In the genomic region with DNA sequence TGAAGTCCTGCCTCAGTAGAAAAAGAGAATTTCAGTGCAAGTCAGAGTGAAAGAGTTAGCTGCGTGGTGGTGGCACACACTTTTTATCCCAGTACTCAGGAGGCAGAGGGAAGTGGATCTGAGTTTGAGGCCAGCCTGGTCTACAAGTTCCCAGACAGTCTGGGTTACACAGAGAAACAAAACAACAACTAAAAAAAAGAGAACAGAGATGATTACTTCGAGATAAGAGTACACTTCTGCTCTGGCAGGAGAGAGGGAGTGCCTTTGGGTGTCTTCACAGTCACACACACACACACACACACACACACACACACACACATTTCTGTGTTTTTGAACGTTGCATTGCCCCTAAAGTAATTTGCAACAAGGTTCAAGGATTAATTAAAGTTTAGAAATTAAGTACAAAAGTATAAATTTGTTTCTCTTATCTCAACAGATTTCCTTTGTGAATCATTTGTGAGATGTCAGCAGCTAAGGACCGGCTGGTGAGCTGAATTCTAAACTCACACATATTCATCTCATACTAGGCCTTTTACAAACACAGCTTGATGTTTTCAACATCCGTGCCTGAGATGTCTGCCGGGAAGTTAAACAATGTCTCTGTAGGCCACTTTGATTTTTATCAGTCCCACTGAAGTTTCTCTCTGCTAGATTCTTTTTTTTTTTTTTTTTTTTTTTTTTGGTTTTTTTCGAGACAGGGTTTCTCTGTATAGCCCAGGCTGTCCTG, we compare ENCODE assay signal across 22 mouse cellular contexts. TPM values are rescaled to one million over a fixed set of nuclear protein-coding genes. Genes with fewer than 3 reads are reported as not detected.
DNase-seq lines count a peak whose midpoint lies in the region; ATAC-seq and TF ChIP-seq lines count a peak whose summit lies in the region.
"Had no signal": no experiment of that assay in that cellular context is flagged by ENCODE, and none has a peak within 500 bp of the region (broad histone marks: within the 10 kb centered on the region; RNA-seq: fewer than 3 reads in every experiment).

No protein-coding gene starts in this region.

- H3K27me3 ChIP-seq in hindbrain, embryonic 10.5 days (ENCODE audit: insufficient read depth, poor library complexity, severe bottlenecking): no peaks in the 10 kb centered on the region
- H3K27me3 ChIP-seq: embryonic facial prominence, embryonic 13.5 days; kidney, embryonic 15.5 days; liver, embryonic 12.5 days; neural tube, embryonic 12.5 days had no signal

- peak; percentile 26; the same call in 1 of the 2 replicates for ATAC-seq in megakaryocyte progenitor cell, adult 5-6 weeks (replicated peaks; ENCODE audit: poor library complexity)
- ATAC-seq: forebrain, postnatal 0 days; midbrain, embryonic 16.5 days had no signal

- no peak for DNase-seq in layer of hippocampus, adult 2 months (ENCODE audit: low spot score in 2 of 2)
- DNase-seq in layer of hippocampus, adult 9-11 months: no peak
- DNase-seq in A20 (ENCODE audit: low read depth, low spot score): peak; percentile 58
- no peak for DNase-seq in heart, adult 9 months (ENCODE audit: low spot score in 2 of 2)
- DNase-seq in hindbrain, embryonic 10.5 days (ENCODE audit: low spot score): no peak
- no peak for DNase-seq in urinary bladder, postnatal 10 days (ENCODE audit: low spot score)
- DNase-seq: cerebellum, adult 18-20 months; forebrain, postnatal 0 days; gastrocnemius, adult 2 months; heart, adult 11 months; heart, postnatal 4 days; left cerebral cortex, postnatal 4 days; right cerebral cortex, postnatal 25 days; thymus, postnatal 25 days had no signal

- WGBS in hindbrain, embryonic 10.5 days: 81% methylated on average over 7 of the region's 7 CpGs

- peaks cover 48% of the 10 kb centered on the region for H3K4me1 ChIP-seq in bone marrow macrophage, adult 2 months (ENCODE audit: control insufficient read depth, insufficient read depth, low read length)
- H3K4me1 ChIP-seq in hindbrain, embryonic 10.5 days (replicated peaks): no peaks in the 10 kb centered on the region
- H3K4me1 ChIP-seq: kidney, embryonic 15.5 days; neural tube, embryonic 12.5 days had no signal

- no peak overlapping the region for H3K4me3 ChIP-seq in layer of hippocampus, adult 2 months
- no peak overlapping the region for H3K4me3 ChIP-seq in bone marrow macrophage, adult 2 months (ENCODE audit: insufficient read depth, low read length)
- no peak overlapping the region for H3K4me3 ChIP-seq in hindbrain, embryonic 10.5 days
- H3K4me3 ChIP-seq: embryonic facial prominence, embryonic 13.5 days; gastrocnemius, adult 2 months; kidney, embryonic 15.5 days; liver, embryonic 12.5 days; megakaryocyte, embryonic 14.5 days; neural tube, embryonic 12.5 days had no signal

- no peak for TF ChIP-seq CTCF in layer of hippocampus, adult 2 months (conservative IDR thresholded peaks at IDR 0.05)
- TF ChIP-seq CTCF in bone marrow macrophage, adult 2 months (IDR thresholded peaks at IDR 0.05; ENCODE audit: low read depth, low read length): no peak

- no peak for TF ChIP-seq POLR2A in bone marrow macrophage, adult 2 months (IDR thresholded peaks at IDR 0.05; ENCODE audit: borderline replicate concordance, low read depth, low read length)

- no peaks in the 10 kb centered on the region for H3K9me3 ChIP-seq in hindbrain, embryonic 10.5 days
- H3K9me3 ChIP-seq: embryonic facial prominence, embryonic 13.5 days; kidney, embryonic 15.5 days; liver, embryonic 12.5 days; megakaryocyte, embryonic 14.5 days; neural tube, embryonic 12.5 days had no signal

- H3K36me3 ChIP-seq in hindbrain, embryonic 10.5 days: no peaks in the 10 kb centered on the region
- H3K36me3 ChIP-seq: embryonic facial prominence, embryonic 13.5 days; kidney, embryonic 15.5 days; liver, embryonic 12.5 days; neural tube, embryonic 12.5 days had no signal

- peak overlapping the region; percentile 43; the same call in 1 of the 2 replicates for H3K27ac ChIP-seq in layer of hippocampus, adult 2 months
- peak overlapping the region; percentile 100 for H3K27ac ChIP-seq in bone marrow macrophage, adult 2 months (ENCODE audit: insufficient read depth, low read depth, low read length)
- H3K27ac ChIP-seq in hindbrain, embryonic 10.5 days: no peak overlapping the region
- H3K27ac ChIP-seq: embryonic facial prominence, embryonic 13.5 days; gastrocnemius, adult 2 months; kidney, embryonic 15.5 days; liver, embryonic 12.5 days; neural tube, embryonic 12.5 days had no signal

RNA-seq across cellular contexts. Expression of gene Golga5, which starts 12.3 kb away (rescaled TPM):
- 10 to 100 TPM; 24.6 to 26.3 TPM for total RNA-seq in layer of hippocampus, adult 2 months (2021)
- 28.1 and 30.3 TPM in 2 replicates for polyA plus RNA-seq in bone marrow macrophage, adult 2 months (2012; ENCODE audit: insufficient read depth, insufficient read length, missing spikeins)
- total RNA-seq in megakaryocyte progenitor cell, adult 5-6 weeks (2015): 22.1 and 28.8 TPM in 2 replicates
- total RNA-seq in megakaryocyte progenitor cell, adult 5-6 weeks (2017): 69.0 and 74.0 TPM in 2 replicates
- 26.1 and 26.5 TPM in 2 replicates for polyA plus RNA-seq in hindbrain, embryonic 10.5 days (2016; fragmentation: Nextera tagmentation; extraction: Ambion mirVana)

RNA-seq across cellular contexts. Expression of gene Lgmn, which starts 17.0 kb away (rescaled TPM):
- total RNA-seq in layer of hippocampus, adult 2 months (2021): 10 to 100 TPM; 78.6 to 84.8 TPM
- polyA plus RNA-seq in bone marrow macrophage, adult 2 months (2012; ENCODE audit: insufficient read depth, insufficient read length, missing spikeins): 1,528 and 1,623 TPM in 2 replicates
- total RNA-seq in megakaryocyte progenitor cell, adult 5-6 weeks (2015): 2.1 and 2.9 TPM in 2 replicates
- total RNA-seq in megakaryocyte progenitor cell, adult 5-6 weeks (2017): 0.71 and 2.2 TPM in 2 replicates
- polyA plus RNA-seq in hindbrain, embryonic 10.5 days (2016; fragmentation: Nextera tagmentation; extraction: Ambion mirVana): 53.9 and 62.5 TPM in 2 replicates

Comparison
In these comparisons a context has a peak if more than half of its experiments do, and no peak if none do; other contexts are left out.
1. RNA of gene Lgmn, which starts 17.0 kb away (total RNA-seq): 78.6 to 84.8 TPM in layer of hippocampus, adult 2 months; 0.71 to 2.9 TPM in megakaryocyte progenitor cell, adult 5-6 weeks; every median in the first group is over 10 times any median in the second.